Mouse (Mus musculus) megakaryocyte, embryonic 14.5 days (primary cell): ENCODE measurements around the gene Gjd3.

Source experiments
- FLI1 ChIP-seq: IDR thresholded peaks from 2 replicates; pipeline ENCODE4 v1.6.1; 2012; ENCODE audit warnings: low read length, inconsistent platforms, mixed read lengths
- GATA1 ChIP-seq: IDR thresholded peaks from 3 replicates; pipeline ENCODE4 v1.6.1; 2012; ENCODE audit warnings: mixed read lengths, low read length, inconsistent platforms, borderline replicate concordance

DNA sequence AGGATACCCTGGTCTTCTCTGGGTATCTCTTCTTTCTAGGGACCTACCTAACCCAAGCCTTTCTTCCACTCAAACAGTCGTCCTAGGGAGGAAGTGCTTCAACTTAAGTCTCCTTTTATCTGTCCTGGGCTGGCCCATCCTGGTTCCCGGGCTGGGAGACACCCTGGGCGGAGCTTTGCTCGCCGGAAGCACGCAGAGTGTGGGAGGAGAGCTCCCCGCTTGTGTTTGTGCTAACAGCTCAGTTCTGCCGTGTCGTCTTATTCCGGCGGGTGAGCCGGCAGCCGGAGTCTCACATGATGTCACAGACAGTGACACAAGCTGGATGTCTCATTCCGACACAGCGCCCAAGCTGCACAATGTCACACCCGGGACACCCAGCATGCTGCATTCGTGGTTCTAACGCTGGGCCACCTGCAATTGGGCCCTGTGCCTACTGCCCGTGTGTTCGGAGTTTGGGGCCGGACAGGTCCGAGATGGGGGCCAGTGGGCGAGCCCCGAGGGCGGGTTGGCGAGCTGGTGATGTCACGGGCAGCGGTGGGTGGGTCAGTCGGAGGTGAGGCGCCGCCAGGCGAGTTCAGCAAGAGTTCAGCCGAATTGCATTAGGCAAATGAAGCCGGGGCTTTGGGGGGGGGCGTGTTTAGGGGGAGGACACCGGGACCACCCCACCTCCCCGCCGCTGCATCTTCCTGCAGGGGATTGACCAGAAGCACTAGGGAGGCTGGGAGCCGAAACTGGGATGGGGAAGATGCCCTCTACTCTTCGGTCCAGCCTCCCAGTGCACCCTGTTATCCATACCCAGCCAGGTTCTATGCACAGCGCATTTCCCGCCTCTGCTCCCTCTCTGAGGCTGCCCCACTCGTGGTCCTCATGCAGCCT, 23.1 kb downstream of the Gjd3 start:
- TF ChIP-seq GATA1, result no peak
- TF ChIP-seq FLI1, result no peak
